Comparison of ENCODE assay signal across 11 mouse cellular contexts in genomic region chr4:149119978-149120562, GRCm38 (mm10). TPM values are rescaled to one million over a fixed set of nuclear protein-coding genes. Genes with fewer than 3 reads are reported as not detected.
DNase-seq lines count a peak whose midpoint lies in the region; ATAC-seq and TF ChIP-seq lines count a peak whose summit lies in the region.
"Not testable (repeated sequence)": the region's sequence is repeated elsewhere in the genome, so short reads cannot be mapped to it uniquely, and the experiment has no call there.
"Had no signal": no experiment of that assay in that cellular context is flagged by ENCODE, and none has a peak within 500 bp of the region (broad histone marks: within the 10 kb centered on the region; RNA-seq: fewer than 3 reads in every experiment).

No protein-coding gene starts in this region.

- not testable (repeated sequence) for TF ChIP-seq EP300 in liver, embryonic 14.5 days (IDR thresholded peaks at IDR 0.05; ENCODE audit: low read depth); liver, postnatal 0 days (IDR thresholded peaks at IDR 0.05; ENCODE audit: low read depth)

- 83% methylated on average over 12 of the region's 12 CpGs for WGBS in forebrain, embryonic 13.5 days
- WGBS in liver, embryonic 11.5 days: 64% methylated on average over 12 of the region's 12 CpGs
- 32% methylated on average over 12 of the region's 12 CpGs for WGBS in liver, embryonic 14.5 days (ENCODE audit: insufficient replicate concordance)
- 48% methylated on average over 12 of the region's 12 CpGs for WGBS in liver, postnatal 0 days (ENCODE audit: insufficient replicate concordance)

- H3K27me3 ChIP-seq in G1E (ENCODE audit: insufficient read depth, low read length); forebrain, embryonic 13.5 days; liver, embryonic 11.5 days (replicated peaks; ENCODE audit: control insufficient read depth, insufficient read depth, low read length); liver, embryonic 14.5 days (ENCODE audit: control insufficient read depth, insufficient read depth, low read length); liver, postnatal 0 days (ENCODE audit: insufficient read depth, low read length): not testable (repeated sequence)

- H3K4me3 ChIP-seq in G1E (ENCODE audit: low read depth, low read length); bone marrow macrophage, adult 2 months (ENCODE audit: insufficient read depth, low read length); forebrain, embryonic 13.5 days; liver, embryonic 11.5 days (ENCODE audit: low read depth, low read length); liver, embryonic 14.5 days (ENCODE audit: insufficient read depth in 1 of 2, low read depth in 2 of 2, low read length in 2 of 2); liver, postnatal 0 days (ENCODE audit: low read depth, low read length): not testable (repeated sequence)

- not testable (repeated sequence) for H3K4me2 ChIP-seq in forebrain, embryonic 13.5 days; liver, embryonic 11.5 days; liver, embryonic 14.5 days (ENCODE audit: low read depth); liver, postnatal 0 days (ENCODE audit: low read depth, low read length)

- H3K9ac ChIP-seq in forebrain, embryonic 13.5 days; liver, embryonic 11.5 days (ENCODE audit: low read depth, low read length); liver, embryonic 14.5 days (replicated peaks); liver, postnatal 0 days (replicated peaks): not testable (repeated sequence)

- not testable (repeated sequence) for DNase-seq in G1E (ENCODE audit: low spot score); liver, embryonic 11.5 days (ENCODE audit: low spot score); liver, embryonic 14.5 days (ENCODE audit: low read depth in 3 of 3, low spot score in 3 of 3); liver, postnatal 0 days

- ATAC-seq in G1E (ENCODE audit: extremely low read depth, insufficient number of reproducible peaks, low FRiP score, poor library complexity, severe bottlenecking): peak; percentile 34
- not testable (repeated sequence) for ATAC-seq in forebrain, embryonic 13.5 days
- peak; percentile 54 to 62; a peak in 3 of 4 replicates for ATAC-seq in hematopoietic stem cell, adult 5-6 weeks (replicated peaks in 1 of 2; ENCODE audit: insufficient read depth in 1 of 2, low FRiP score in 2 of 2, low TSS enrichment in 1 of 2, low read depth in 1 of 2, poor library complexity in 2 of 2, severe bottlenecking in 2 of 2)
- ATAC-seq in liver, embryonic 11.5 days (replicated peaks; ENCODE audit: low FRiP score): peak; percentile 69
- ATAC-seq in liver, embryonic 14.5 days (ENCODE audit: insufficient read depth): peak; percentile 78
- ATAC-seq in liver, postnatal 0 days: peak; percentile 87
- ATAC-seq in megakaryocyte-erythroid progenitor cell, adult 5-6 weeks (replicated peaks; ENCODE audit: low FRiP score, low TSS enrichment, poor library complexity, severe bottlenecking): peak; percentile 93

- TF ChIP-seq POLR2A in bone marrow macrophage, adult 2 months (IDR thresholded peaks at IDR 0.05; ENCODE audit: borderline replicate concordance, low read depth, low read length): not testable (repeated sequence)

- peaks cover 75% of the 10 kb centered on the region for H3K36me3 ChIP-seq in G1E (replicated peaks)
- peaks cover 22% of the 10 kb centered on the region for H3K36me3 ChIP-seq in forebrain, embryonic 13.5 days (ENCODE audit: poor library complexity, severe bottlenecking)
- H3K36me3 ChIP-seq in liver, embryonic 11.5 days (ENCODE audit: control insufficient read depth, insufficient read depth, low read length); liver, embryonic 14.5 days (replicated peaks; ENCODE audit: control insufficient read depth, insufficient read depth, low read depth); liver, postnatal 0 days (replicated peaks; ENCODE audit: insufficient read depth, low read length): not testable (repeated sequence)

- not testable (repeated sequence) for TF ChIP-seq CTCF in G1E (IDR thresholded peaks at IDR 0.05; ENCODE audit: low read depth, low read length); bone marrow macrophage, adult 2 months (IDR thresholded peaks at IDR 0.05; ENCODE audit: low read depth, low read length); liver, embryonic 14.5 days (IDR thresholded peaks at IDR 0.05; ENCODE audit: low read depth); liver, postnatal 0 days (IDR thresholded peaks at IDR 0.05; ENCODE audit: low read depth)

- peaks cover 14% of the 10 kb centered on the region for H3K4me1 ChIP-seq in G1E (ENCODE audit: insufficient read depth, low read depth, low read length)
- peaks cover 11% of the 10 kb centered on the region for H3K4me1 ChIP-seq in bone marrow macrophage, adult 2 months (ENCODE audit: control insufficient read depth, insufficient read depth, low read length)
- H3K4me1 ChIP-seq in forebrain, embryonic 13.5 days; liver, embryonic 11.5 days (replicated peaks; ENCODE audit: control insufficient read depth, insufficient read depth, low read length); liver, postnatal 0 days (ENCODE audit: insufficient read depth): not testable (repeated sequence)
- peaks cover 2 to 10% of the 10 kb centered on the region in 2 experiments; a peak in 2 of 4 replicates for H3K4me1 ChIP-seq in liver, embryonic 14.5 days (replicated peaks; ENCODE audit: control insufficient read depth in 2 of 2, insufficient read depth in 2 of 2, low read length in 1 of 2)

- peak overlapping the region; percentile 14; the same call in 1 of the 2 replicates for H3K27ac ChIP-seq in bone marrow macrophage, adult 2 months (ENCODE audit: insufficient read depth, low read depth, low read length)
- H3K27ac ChIP-seq in forebrain, embryonic 13.5 days: peak overlapping the region; percentile 14; the same call in 1 of the 2 replicates
- not testable (repeated sequence) for H3K27ac ChIP-seq in liver, embryonic 11.5 days (ENCODE audit: low read depth, low read length); liver, embryonic 14.5 days; liver, postnatal 0 days (ENCODE audit: low read depth)

- not testable (repeated sequence) for H3K9me3 ChIP-seq in G1E (replicated peaks); forebrain, embryonic 13.5 days (replicated peaks); liver, embryonic 11.5 days (ENCODE audit: control insufficient read depth, low read length); liver, embryonic 14.5 days (ENCODE audit: control insufficient read depth, low read length); liver, postnatal 0 days (ENCODE audit: low read length)

RNA-seq across cellular contexts. Expression of gene Cort, which starts 6.5 kb away (rescaled TPM):
- total RNA-seq in G1E (2014; fragmentation: Nextera tagmentation): 1.8 TPM in 1 of 2 replicates, not detected in the other
- total RNA-seq in G1E (2017): 0.44 TPM in 1 of 2 replicates, not detected in the other
- polyA plus RNA-seq in G1E (2012): 8.2 and 9.2 TPM in 2 replicates
- polyA plus RNA-seq in bone marrow macrophage, adult 2 months (2012; ENCODE audit: insufficient read depth, insufficient read length, missing spikeins): not detected in 2 replicates
- 0.28 TPM in 1 of 2 replicates, not detected in the other for polyA plus RNA-seq in forebrain, embryonic 13.5 days (2015; fragmentation: Nextera tagmentation; extraction: Ambion mirVana)
- total RNA-seq in hematopoietic stem cell, adult 5-6 weeks (2017): not detected in 2 replicates
- 0.26 and 0.38 TPM in 2 replicates for polyA plus RNA-seq in liver, embryonic 11.5 days (2014; fragmentation: Nextera tagmentation; extraction: Ambion mirVana)
- not detected in 2 replicates for polyA plus RNA-seq in liver, embryonic 14.5 days (2012; rRNA removed)
- not detected in 2 replicates for polyA plus RNA-seq in liver, embryonic 14.5 days (2014; fragmentation: Nextera tagmentation; extraction: Ambion mirVana)
- polyA plus RNA-seq in liver, postnatal 0 days (2015; fragmentation: Nextera tagmentation; extraction: Ambion mirVana): not detected in 2 replicates
- total RNA-seq in megakaryocyte-erythroid progenitor cell, adult 5-6 weeks (2014; fragmentation: Nextera tagmentation): not detected in 2 replicates
- total RNA-seq in megakaryocyte-erythroid progenitor cell, adult 5-6 weeks (2017): not detected in 2 replicates
- total RNA-seq: heart, adult 18-20 months; heart, postnatal 36 days had no signal
- polyA plus RNA-seq: heart, embryonic 12.5 days had no signal

RNA-seq across cellular contexts. Expression of gene Dffa, which starts 16.1 kb away (rescaled TPM):
- total RNA-seq in G1E (2014; fragmentation: Nextera tagmentation) (9.2 and 12.7 TPM in 2 replicates), G1E (2017) (22.5 and 23.1 TPM in 2 replicates)
- polyA plus RNA-seq in G1E (2012): 9.1 and 12.6 TPM in 2 replicates
- 18.5 and 20.8 TPM in 2 replicates for polyA plus RNA-seq in bone marrow macrophage, adult 2 months (2012; ENCODE audit: insufficient read depth, insufficient read length, missing spikeins)
- 24.4 and 25.4 TPM in 2 replicates for polyA plus RNA-seq in forebrain, embryonic 13.5 days (2015; fragmentation: Nextera tagmentation; extraction: Ambion mirVana)
- total RNA-seq in hematopoietic stem cell, adult 5-6 weeks (2017): 15.3 and 16.5 TPM in 2 replicates
- 37.4 and 37.7 TPM in 2 replicates for polyA plus RNA-seq in liver, embryonic 11.5 days (2014; fragmentation: Nextera tagmentation; extraction: Ambion mirVana)
- polyA plus RNA-seq in liver, embryonic 14.5 days (2012; rRNA removed): 11.2 and 13.1 TPM in 2 replicates
- 13.2 and 13.6 TPM in 2 replicates for polyA plus RNA-seq in liver, embryonic 14.5 days (2014; fragmentation: Nextera tagmentation; extraction: Ambion mirVana)
- polyA plus RNA-seq in liver, postnatal 0 days (2015; fragmentation: Nextera tagmentation; extraction: Ambion mirVana): 12.5 and 13.4 TPM in 2 replicates
- total RNA-seq in megakaryocyte-erythroid progenitor cell, adult 5-6 weeks (2014; fragmentation: Nextera tagmentation): 27.6 and 28.1 TPM in 2 replicates
- 20.3 and 25.6 TPM in 2 replicates for total RNA-seq in megakaryocyte-erythroid progenitor cell, adult 5-6 weeks (2017)

RNA-seq across cellular contexts. Expression of gene Cenps, which starts 17.4 kb away (rescaled TPM):
- total RNA-seq in G1E (2014; fragmentation: Nextera tagmentation) (7.6 and 7.7 TPM in 2 replicates), G1E (2017) (5.7 and 6.6 TPM in 2 replicates)
- polyA plus RNA-seq in G1E (2012): 22.3 and 24.6 TPM in 2 replicates
- polyA plus RNA-seq in bone marrow macrophage, adult 2 months (2012; ENCODE audit: insufficient read depth, insufficient read length, missing spikeins): 7.2 and 7.3 TPM in 2 replicates
- polyA plus RNA-seq in forebrain, embryonic 13.5 days (2015; fragmentation: Nextera tagmentation; extraction: Ambion mirVana): 38.7 and 40.7 TPM in 2 replicates
- 20.2 and 29.6 TPM in 2 replicates for total RNA-seq in hematopoietic stem cell, adult 5-6 weeks (2017)
- polyA plus RNA-seq in liver, embryonic 11.5 days (2014; fragmentation: Nextera tagmentation; extraction: Ambion mirVana): 37.0 and 37.1 TPM in 2 replicates
- 7.6 and 12.3 TPM in 2 replicates for polyA plus RNA-seq in liver, embryonic 14.5 days (2012; rRNA removed)
- 17.3 and 18.0 TPM in 2 replicates for polyA plus RNA-seq in liver, embryonic 14.5 days (2014; fragmentation: Nextera tagmentation; extraction: Ambion mirVana)
- 8.4 and 8.7 TPM in 2 replicates for polyA plus RNA-seq in liver, postnatal 0 days (2015; fragmentation: Nextera tagmentation; extraction: Ambion mirVana)
- 29.6 and 48.0 TPM in 2 replicates for total RNA-seq in megakaryocyte-erythroid progenitor cell, adult 5-6 weeks (2014; fragmentation: Nextera tagmentation)
- 15.4 and 26.2 TPM in 2 replicates for total RNA-seq in megakaryocyte-erythroid progenitor cell, adult 5-6 weeks (2017)

RNA-seq across cellular contexts. Expression of gene Pex14, which starts 20.4 kb away (rescaled TPM):
- total RNA-seq in G1E (2014; fragmentation: Nextera tagmentation) (21.1 and 24.9 TPM in 2 replicates), G1E (2017) (13.3 and 17.5 TPM in 2 replicates)
- 43.4 and 47.5 TPM in 2 replicates for polyA plus RNA-seq in G1E (2012)
- polyA plus RNA-seq in bone marrow macrophage, adult 2 months (2012; ENCODE audit: insufficient read depth, insufficient read length, missing spikeins): 19.6 and 19.7 TPM in 2 replicates
- polyA plus RNA-seq in forebrain, embryonic 13.5 days (2015; fragmentation: Nextera tagmentation; extraction: Ambion mirVana): 46.1 and 47.8 TPM in 2 replicates
- 11.8 and 17.9 TPM in 2 replicates for total RNA-seq in hematopoietic stem cell, adult 5-6 weeks (2017)
- polyA plus RNA-seq in liver, embryonic 11.5 days (2014; fragmentation: Nextera tagmentation; extraction: Ambion mirVana): 45.2 and 46.8 TPM in 2 replicates
- 11.4 and 12.2 TPM in 2 replicates for polyA plus RNA-seq in liver, embryonic 14.5 days (2012; rRNA removed)
- polyA plus RNA-seq in liver, embryonic 14.5 days (2014; fragmentation: Nextera tagmentation; extraction: Ambion mirVana): 14.9 and 15.4 TPM in 2 replicates
- 47.5 and 53.6 TPM in 2 replicates for polyA plus RNA-seq in liver, postnatal 0 days (2015; fragmentation: Nextera tagmentation; extraction: Ambion mirVana)
- 10.3 and 15.8 TPM in 2 replicates for total RNA-seq in megakaryocyte-erythroid progenitor cell, adult 5-6 weeks (2014; fragmentation: Nextera tagmentation)
- total RNA-seq in megakaryocyte-erythroid progenitor cell, adult 5-6 weeks (2017): 8.0 and 16.8 TPM in 2 replicates

RNA-seq across cellular contexts. Expression of gene Pgd, which starts 46.5 kb away (rescaled TPM):
- 50.1 and 53.1 TPM in 2 replicates for total RNA-seq in G1E (2014; fragmentation: Nextera tagmentation)
- 58.2 and 68.0 TPM in 2 replicates for total RNA-seq in G1E (2017)
- polyA plus RNA-seq in G1E (2012): 143 and 171 TPM in 2 replicates
- polyA plus RNA-seq in bone marrow macrophage, adult 2 months (2012; ENCODE audit: insufficient read depth, insufficient read length, missing spikeins): 365 and 378 TPM in 2 replicates
- polyA plus RNA-seq in forebrain, embryonic 13.5 days (2015; fragmentation: Nextera tagmentation; extraction: Ambion mirVana): 96.4 and 107 TPM in 2 replicates
- total RNA-seq in hematopoietic stem cell, adult 5-6 weeks (2017): 29.9 and 40.2 TPM in 2 replicates
- 49.9 and 57.3 TPM in 2 replicates for polyA plus RNA-seq in liver, embryonic 11.5 days (2014; fragmentation: Nextera tagmentation; extraction: Ambion mirVana)
- polyA plus RNA-seq in liver, embryonic 14.5 days (2012; rRNA removed): 41.8 and 44.6 TPM in 2 replicates
- polyA plus RNA-seq in liver, embryonic 14.5 days (2014; fragmentation: Nextera tagmentation; extraction: Ambion mirVana): 23.2 and 25.5 TPM in 2 replicates
- polyA plus RNA-seq in liver, postnatal 0 days (2015; fragmentation: Nextera tagmentation; extraction: Ambion mirVana): 43.4 and 49.9 TPM in 2 replicates
- 59.1 and 67.1 TPM in 2 replicates for total RNA-seq in megakaryocyte-erythroid progenitor cell, adult 5-6 weeks (2014; fragmentation: Nextera tagmentation)
- total RNA-seq in megakaryocyte-erythroid progenitor cell, adult 5-6 weeks (2017): 35.3 and 42.4 TPM in 2 replicates
